Mouse (Mus musculus) olfactory bulb, adult 2 months (tissue): ENCODE results near the gene Bicdl2. TPM values are rescaled to one million over a fixed set of nuclear protein-coding genes. Genes with fewer than 3 reads are reported as not detected.

Experiments used
- H3K27ac ChIP-seq: fragments of 200-500 bp; 2 replicates; pipeline ENCODE4 v1.5.1; 2012; ENCODE audit warnings: low read depth, low read length; ENCODE audit not compliant: insufficient read depth
- H3K4me1 ChIP-seq: fragments of 200-500 bp; 2 replicates; pipeline ENCODE4 v1.6.1; 2012; ENCODE audit warnings: low read length; ENCODE audit not compliant: control insufficient read depth, insufficient read depth
- H3K4me3 ChIP-seq: fragments of 200-500 bp; 2 replicates; pipeline ENCODE4 v1.5.1; 2012; ENCODE audit warnings: mild to moderate bottlenecking, low read depth, low read length, moderate library complexity; ENCODE audit not compliant: insufficient read depth
- CTCF ChIP-seq: fragments of 200-500 bp; IDR thresholded peaks from 2 replicates; pipeline ENCODE4 v1.5.1; 2012; ENCODE audit warnings: low read depth, mild to moderate bottlenecking, low read length, moderate library complexity; ENCODE audit not compliant: insufficient read depth
- POLR2A ChIP-seq: fragments of 200-500 bp; IDR thresholded peaks from 2 replicates; pipeline ENCODE4 v1.6.1; 2012; ENCODE audit warnings: mild to moderate bottlenecking, low read depth, low read length, moderate library complexity; ENCODE audit not compliant: insufficient read depth
- WGBS: fragments of 180-500 bp; shearing (Covaris S2); methylation state at CpG from one replicate; pipeline ENCODE4 v1.1.7; 2018; 5-methylcytosine and 5-hydroxymethylcytosine counted together
- polyA plus RNA-seq: library from polyadenylated mRNA; stranded (reverse); fragments of >200 nt; gene quantifications from 2 replicates; pipeline ENCODE4 v1.2.4, GENCODE M21; 2012; ENCODE audit warnings: low replicate concordance; ENCODE audit not compliant: missing spikeins, insufficient read depth, insufficient read length

Bicdl2 gene
- polyA plus RNA-seq, 1 experiment, result not detected

DNA sequence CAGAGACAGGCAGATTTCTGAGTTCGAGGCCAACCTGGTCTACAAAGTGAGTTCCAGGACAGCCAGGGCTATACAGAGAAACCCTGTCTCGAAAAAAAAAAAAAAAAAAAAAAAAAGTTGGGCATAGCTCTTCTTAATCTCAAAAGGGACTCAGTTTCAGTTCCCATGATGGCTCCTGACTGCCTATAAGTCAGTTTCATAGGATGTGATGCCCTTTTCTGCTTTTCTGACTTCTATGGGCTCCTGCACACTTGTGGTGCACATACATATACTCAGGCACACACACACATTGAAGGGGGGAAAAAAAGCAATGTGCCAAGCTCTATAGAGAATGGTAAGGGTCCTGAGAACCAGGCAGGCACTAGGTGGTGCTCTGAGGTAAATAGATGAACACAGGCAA lies 7.0 kb upstream of the Bicdl2 start:
- 87% methylated on average over 2 of the region's 2 CpGs for WGBS
- no peak overlapping the region for H3K27ac ChIP-seq
- TF ChIP-seq CTCF, result no peak
- TF ChIP-seq POLR2A, result no peak
- no peak overlapping the region for H3K4me3 ChIP-seq
- H3K4me1 ChIP-seq, result no peaks in the 10 kb centered on the region

DNA sequence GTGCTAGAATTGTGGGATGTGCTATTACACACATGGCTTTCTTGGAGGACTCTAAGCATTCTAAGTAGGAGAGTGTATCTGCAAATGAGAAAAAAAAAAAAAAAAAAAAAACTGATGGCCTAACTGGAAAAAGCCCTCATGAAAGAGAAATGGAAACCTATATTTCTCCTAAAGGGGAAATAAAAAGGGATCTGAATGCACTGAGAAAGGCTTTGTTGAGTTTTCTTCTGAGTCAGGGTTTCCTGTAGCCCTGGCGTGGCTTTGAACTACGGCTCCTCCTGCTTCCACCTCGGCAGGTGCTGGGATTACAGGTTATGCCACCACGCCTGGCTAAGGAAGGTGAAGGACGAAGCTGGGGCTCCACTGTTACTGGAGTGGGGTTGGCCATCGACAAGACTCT lies 6.3 kb upstream of the Bicdl2 start:
- TF ChIP-seq CTCF, result no peak
- no peak for TF ChIP-seq POLR2A
- no peak overlapping the region for H3K27ac ChIP-seq
- no peak overlapping the region for H3K4me3 ChIP-seq
- no peaks in the 10 kb centered on the region for H3K4me1 ChIP-seq
- WGBS, result 68% methylated on average over 6 of the region's 6 CpGs

DNA sequence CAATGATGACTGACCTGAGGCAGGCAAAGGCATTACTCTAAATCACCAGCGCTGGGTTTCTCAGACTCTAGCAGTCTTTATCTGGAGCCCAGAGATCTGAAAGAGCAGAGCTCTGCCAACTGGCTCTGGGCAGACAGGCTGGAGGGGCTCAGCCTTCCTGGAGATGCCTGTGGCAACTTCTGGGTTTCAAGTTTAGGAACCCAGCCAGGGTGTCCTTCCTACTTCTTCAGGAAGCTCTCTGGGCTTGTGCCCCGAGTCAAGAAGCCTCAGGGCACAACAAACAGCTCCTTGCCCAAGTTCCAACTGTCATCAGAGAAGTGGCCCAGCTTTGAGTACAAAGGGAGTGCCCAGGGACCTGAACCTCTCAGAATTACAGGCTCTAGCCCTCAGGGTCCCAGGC lies 5.9 kb upstream of the Bicdl2 start:
- Histone ChIP-seq H3K27ac (no peak overlapping the region), H3K4me1 (no peaks in the 10 kb centered on the region), H3K4me3 (no peak overlapping the region)
- no peak for TF ChIP-seq POLR2A
- TF ChIP-seq CTCF, result no peak
- 51% methylated on average over 2 of the region's 2 CpGs for WGBS

GRCm38 (mm10) chr17:23658450-23658849 lies 1.9 kb upstream of the Bicdl2 start:
- Histone ChIP-seq H3K27ac (no peak overlapping the region), H3K4me1 (peaks cover 3% of the 10 kb centered on the region; the same call in 1 of the 2 replicates), H3K4me3 (no peak overlapping the region)
- 75% methylated on average over 3 of the region's 3 CpGs for WGBS
- TF ChIP-seq CTCF (no peak), POLR2A (no peak)

DNA sequence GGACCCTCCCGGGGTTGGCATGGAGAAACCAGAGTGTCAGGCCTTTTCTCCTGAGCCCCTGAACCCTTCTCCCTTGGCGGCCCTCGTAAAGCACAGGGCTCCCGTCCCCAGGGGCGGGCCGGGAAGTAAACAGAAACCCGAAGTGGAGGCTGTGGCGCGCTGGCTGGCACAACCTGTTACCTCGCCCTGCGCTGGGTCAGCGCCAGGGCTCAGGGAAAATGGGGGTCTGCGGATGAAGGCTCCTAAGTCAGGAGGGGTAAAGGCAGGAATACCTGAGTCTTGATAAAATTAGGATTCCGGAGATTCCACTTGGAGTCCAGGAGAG lies 532 bp downstream of the Bicdl2 start:
- 4% methylated on average over 14 of the region's 14 CpGs for WGBS
- no peak overlapping the region for H3K27ac ChIP-seq
- TF ChIP-seq POLR2A (no peak), CTCF (no peak)
- peaks cover 3% of the 10 kb centered on the region; the same call in 1 of the 2 replicates for H3K4me1 ChIP-seq
- H3K4me3 ChIP-seq, result no peak overlapping the region

- TF ChIP-seq CTCF (no peak), POLR2A (no peak)
- H3K4me3 ChIP-seq, result no peak overlapping the region
- peaks cover 3% of the 10 kb centered on the region; the same call in 1 of the 2 replicates for H3K4me1 ChIP-seq
- H3K27ac ChIP-seq, result no peak overlapping the region
- 1% methylated on average over 9 of the region's 9 CpGs for WGBS
Measured at GRCm38 (mm10) chr17:23661526-23661925, 1.2 kb downstream of the Bicdl2 start.

DNA sequence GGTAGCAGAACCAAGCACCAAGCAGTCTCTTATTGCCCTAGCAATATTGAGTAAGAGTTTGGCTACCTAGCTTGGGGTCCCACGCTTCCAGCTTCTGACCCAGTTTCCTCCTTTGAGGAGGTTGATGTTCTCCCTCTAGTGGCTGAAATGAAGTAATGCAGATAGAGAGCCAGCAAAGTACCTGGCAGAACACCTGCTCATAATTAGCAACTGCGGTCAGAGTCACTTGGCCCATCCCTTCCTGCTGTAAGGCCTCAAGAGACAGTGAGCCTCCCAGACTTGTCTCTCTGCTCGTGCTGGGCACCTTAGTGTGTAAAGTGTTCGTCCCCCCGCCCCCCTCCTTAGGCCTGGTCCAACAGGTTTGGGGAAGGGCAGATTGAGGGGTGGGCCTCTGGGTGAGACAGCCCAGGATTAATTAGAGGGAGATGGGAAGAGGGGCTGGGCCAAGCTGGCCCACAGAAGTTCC lies 4.3 kb downstream of the Bicdl2 start:
- no peak for TF ChIP-seq POLR2A
- TF ChIP-seq CTCF, result peak; percentile 56; the same call in 1 of the 2 replicates
- Histone ChIP-seq H3K27ac (no peak overlapping the region), H3K4me1 (peaks cover 3% of the 10 kb centered on the region; the same call in 1 of the 2 replicates), H3K4me3 (no peak overlapping the region)
- 20% methylated on average over 5 of the region's 5 CpGs for whole genome bisulfite sequencing

DNA sequence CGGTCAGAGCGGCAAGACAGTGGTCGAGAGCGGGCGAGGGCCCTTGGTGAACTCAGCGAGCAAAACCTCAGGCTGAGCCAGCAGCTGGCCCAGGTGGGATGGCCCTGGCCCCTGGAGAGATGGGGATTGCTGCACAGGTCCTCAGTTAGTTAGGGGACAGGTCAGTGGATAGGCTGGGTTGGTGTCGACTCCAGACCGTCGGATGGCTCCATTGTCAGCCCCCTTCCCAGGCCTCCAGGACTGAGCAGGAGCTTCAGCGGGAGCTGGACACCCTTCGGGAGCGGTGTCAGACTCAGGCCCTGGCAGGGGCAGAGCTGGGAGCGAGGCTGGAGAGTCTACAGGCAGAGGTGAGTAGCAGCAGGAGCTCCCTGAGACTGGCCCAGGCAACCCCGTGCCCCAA lies 5.2 kb downstream of the Bicdl2 start:
- no peak overlapping the region for H3K27ac ChIP-seq
- WGBS, result 82% methylated on average over 14 of the region's 14 CpGs
- TF ChIP-seq CTCF, result no peak
- TF ChIP-seq POLR2A, result no peak
- H3K4me3 ChIP-seq, result no peak overlapping the region
- peaks cover under 1% of the 10 kb centered on the region; the same call in 1 of the 2 replicates for H3K4me1 ChIP-seq

DNA sequence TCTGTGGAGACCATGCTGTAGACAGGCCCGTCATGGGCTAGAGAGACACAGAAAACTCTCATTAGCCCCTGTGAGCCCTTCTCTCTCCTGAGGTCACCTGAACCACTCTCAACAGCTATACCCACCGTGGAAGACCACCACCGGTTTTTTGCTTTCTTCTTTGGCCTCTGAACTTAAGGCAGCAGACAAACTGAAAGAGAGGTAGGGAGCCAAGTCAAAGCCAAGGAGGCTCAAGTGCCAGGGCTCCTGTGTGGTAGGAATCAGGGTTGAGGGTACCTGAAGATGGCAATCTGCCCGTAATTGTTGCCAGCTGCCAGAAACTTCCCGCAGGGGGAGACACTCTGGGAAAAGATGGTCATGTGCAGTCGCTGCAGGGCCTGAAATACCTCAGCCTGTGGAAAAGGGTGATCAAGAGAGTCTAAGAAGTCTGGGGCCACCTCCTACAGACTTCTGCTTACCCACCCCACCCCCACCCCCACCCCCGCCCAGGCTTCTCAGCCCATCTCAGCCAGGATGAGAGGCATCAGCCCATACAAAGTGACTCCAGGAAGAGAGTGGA lies 10.3 kb downstream of the Bicdl2 start:
- H3K4me1 ChIP-seq, result peaks cover 17% of the 10 kb centered on the region
- TF ChIP-seq CTCF (no peak), POLR2A (no peak)
- 90% methylated on average over 7 of the region's 7 CpGs for WGBS
- H3K4me3 ChIP-seq, result no peak overlapping the region
- no peak overlapping the region for H3K27ac ChIP-seq

GRCm38 (mm10) chr17:23671519-23671918 lies 11.2 kb downstream of the Bicdl2 start:
- TF ChIP-seq CTCF (no peak), POLR2A (no peak)
- H3K4me1 ChIP-seq, result peaks cover 26% of the 10 kb centered on the region
- H3K27ac ChIP-seq, result no peak overlapping the region
- WGBS, result 94% methylated on average over 3 of the region's 3 CpGs
- no peak overlapping the region for H3K4me3 ChIP-seq
